Mouse (Mus musculus): ENCODE results near the gene Slx4ip. TPM values are rescaled to one million over a fixed set of nuclear protein-coding genes. Genes with fewer than 3 reads are reported as not detected.

Slx4ip gene
- polyA plus RNA-seq (2017; shearing (Covaris generic)) = 1 to 10 TPM; 4.8 to 6.7 (median 6.1) TPM

DNA sequence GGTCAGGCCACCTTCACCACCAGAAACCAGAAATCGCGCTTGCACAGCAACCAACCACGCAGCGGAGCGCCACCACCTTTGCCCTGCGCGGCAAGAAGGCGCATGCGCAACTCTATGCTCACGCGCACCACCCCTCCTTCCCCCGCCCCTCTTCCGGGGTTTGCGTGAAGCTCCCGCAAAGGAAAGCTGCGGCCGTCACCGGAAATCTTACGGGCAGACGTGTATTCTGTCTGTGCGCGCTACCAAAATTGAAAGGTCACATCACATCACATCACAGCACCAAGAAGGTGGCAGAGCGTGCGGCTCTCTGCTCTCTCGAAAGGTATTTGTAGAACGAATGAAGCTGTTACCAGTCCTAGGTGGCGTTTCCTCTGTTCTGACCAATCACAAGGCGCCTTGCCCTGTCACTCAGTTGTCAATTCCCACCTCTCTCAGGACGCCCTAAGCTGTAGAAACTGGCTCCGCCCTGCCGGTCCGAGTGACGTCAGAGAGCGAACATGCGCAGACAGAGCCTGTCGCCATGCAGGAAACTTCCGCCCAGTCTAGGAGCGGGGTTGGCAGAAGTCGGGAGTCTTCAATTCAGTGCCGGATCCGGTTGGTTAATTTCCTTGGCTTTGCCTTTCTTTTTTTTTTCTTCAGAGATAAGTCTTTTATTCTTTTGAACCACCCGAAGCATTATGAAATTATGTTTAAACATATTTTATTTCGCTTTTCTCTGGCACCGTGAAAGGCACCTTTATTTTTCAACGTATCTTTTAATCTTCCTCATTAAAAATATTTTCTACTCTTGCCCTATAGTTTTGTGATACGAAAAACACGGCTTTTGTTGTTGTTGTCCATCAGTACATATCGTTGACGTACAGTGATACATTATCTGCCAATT, at the start of gene Slx4ip, which contains the start of the genes AL731706.1 and Mkks:
Slx4ip (plus strand) TSS at position 151 of the 883 bp plus-strand sequence.
AL731706.1 (minus strand) TSS at position 322 of the 883 bp plus-strand sequence.
Mkks (minus strand) TSS at position 322 of the 883 bp plus-strand sequence.
- ATAC-seq = peak; percentile 84

- no peak for ATAC-seq
Measured at GRCm38 (mm10) chr2:136850366-136850765, 40.7 kb upstream of the Slx4ip start.

GRCm38 (mm10) chr2:136854543-136855388, 36.3 kb upstream of the Slx4ip start:
- no peak for ATAC-seq

GRCm38 (mm10) chr2:136885579-136885978, 5.4 kb upstream of the Slx4ip start, which contains the start of gene AL731706.2:
AL731706.2 (minus strand) TSS chr2:136885679.
- no peak for ATAC-seq

GRCm38 (mm10) chr2:136886846-136887245, 4.2 kb upstream of the Slx4ip start:
- ATAC-seq = no peak

GRCm38 (mm10) chr2:136890716-136891067, 326 bp upstream of the Slx4ip start:
- ATAC-seq = peak; percentile 55

GRCm38 (mm10) chr2:136891951-136892371, 943 bp downstream of the Slx4ip start:
- peak; percentile 74 for ATAC-seq

DNA sequence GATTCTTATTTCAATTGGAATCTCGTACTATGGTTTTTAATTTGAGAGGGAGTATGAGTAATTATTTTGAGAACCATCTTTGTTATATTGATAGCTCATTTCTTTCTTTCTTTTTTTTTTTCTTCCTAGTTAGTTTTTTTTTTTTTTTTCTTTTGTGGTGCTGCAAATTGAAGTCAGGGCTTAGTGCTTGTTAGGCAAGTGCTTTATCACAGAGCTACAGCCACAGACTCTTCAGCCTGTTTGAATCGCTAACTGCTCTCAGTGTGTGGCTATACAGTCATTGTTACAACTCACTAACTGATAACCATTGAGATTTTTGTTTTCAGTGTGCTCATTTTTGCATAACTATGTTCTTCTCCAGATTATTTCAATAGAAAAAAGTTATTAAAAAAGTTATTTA, 3.5 kb downstream of the Slx4ip start:
- ATAC-seq = no peak

DNA sequence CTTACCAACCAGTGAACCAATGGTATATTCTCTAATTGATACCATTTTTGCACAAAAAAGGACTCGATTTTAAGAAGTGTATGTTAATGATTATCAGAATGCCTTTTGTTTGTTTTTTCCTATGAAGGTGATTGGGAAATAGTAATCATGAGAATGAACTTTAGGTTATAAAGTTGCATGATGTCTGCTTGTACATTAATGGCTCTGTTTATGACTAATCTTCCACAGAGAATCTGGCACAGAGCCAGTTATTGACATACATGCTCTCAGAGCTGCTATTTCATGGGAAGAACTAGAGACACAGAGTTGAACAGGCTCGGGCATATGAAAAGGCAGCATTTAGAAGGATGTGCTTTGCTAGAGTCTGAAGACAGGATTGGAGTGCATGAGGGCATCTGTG, 5.1 kb downstream of the Slx4ip start:
- ATAC-seq = no peak

DNA sequence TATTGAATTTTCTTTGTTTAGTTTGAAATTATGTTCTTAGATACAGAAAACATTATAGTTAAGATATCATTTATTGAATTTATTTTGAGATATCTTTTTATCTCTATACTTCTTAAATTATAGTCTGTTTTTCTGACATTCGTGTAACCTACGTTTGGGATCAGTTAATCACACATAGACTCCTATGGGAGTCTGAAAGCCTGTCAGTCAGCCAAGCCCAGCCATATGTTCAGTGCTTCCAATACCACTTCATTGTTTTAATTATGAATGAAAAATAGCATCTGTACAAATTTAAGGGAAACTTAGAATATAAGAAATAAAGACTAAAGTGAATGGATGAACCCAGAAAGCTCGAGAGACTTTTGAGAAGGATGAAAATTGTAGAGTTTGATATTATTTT, 17.6 kb downstream of the Slx4ip start:
- no peak for ATAC-seq

GRCm38 (mm10) chr2:136909298-136909697, 18.3 kb downstream of the Slx4ip start:
- ATAC-seq = no peak

- ATAC-seq = no peak
Measured at GRCm38 (mm10) chr2:136911958-136912411, 21.0 kb downstream of the Slx4ip start.

- no peak for ATAC-seq
Measured at GRCm38 (mm10) chr2:136913021-136913420, 22.0 kb downstream of the Slx4ip start.

GRCm38 (mm10) chr2:136914334-136914902, 23.4 kb downstream of the Slx4ip start:
- no peak for ATAC-seq

DNA sequence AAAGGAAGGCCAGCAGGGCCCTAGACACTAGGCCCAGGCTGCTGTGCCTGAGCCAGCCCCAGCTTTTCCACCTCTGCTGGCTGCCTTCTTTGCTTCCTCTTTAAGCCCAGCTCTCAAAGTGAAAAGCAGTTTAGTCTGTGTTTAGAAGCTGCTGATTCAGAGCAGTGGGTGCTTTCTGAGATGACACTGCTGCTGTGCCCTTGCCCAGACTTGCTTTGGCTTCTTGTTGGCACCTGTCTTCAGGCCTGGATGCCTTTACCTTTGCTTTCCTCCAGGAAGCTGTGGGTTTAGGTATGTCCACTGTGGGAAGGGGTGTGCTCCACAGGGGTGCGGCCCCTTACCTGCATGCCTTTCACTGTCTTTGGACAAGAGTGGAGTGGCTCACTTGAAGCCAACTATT, 28.4 kb downstream of the Slx4ip start:
- ATAC-seq = no peak

- no peak for ATAC-seq
Measured at GRCm38 (mm10) chr2:136920257-136920993, 29.4 kb downstream of the Slx4ip start.

GRCm38 (mm10) chr2:136921003-136921408, 30.0 kb downstream of the Slx4ip start:
- no peak for ATAC-seq

DNA sequence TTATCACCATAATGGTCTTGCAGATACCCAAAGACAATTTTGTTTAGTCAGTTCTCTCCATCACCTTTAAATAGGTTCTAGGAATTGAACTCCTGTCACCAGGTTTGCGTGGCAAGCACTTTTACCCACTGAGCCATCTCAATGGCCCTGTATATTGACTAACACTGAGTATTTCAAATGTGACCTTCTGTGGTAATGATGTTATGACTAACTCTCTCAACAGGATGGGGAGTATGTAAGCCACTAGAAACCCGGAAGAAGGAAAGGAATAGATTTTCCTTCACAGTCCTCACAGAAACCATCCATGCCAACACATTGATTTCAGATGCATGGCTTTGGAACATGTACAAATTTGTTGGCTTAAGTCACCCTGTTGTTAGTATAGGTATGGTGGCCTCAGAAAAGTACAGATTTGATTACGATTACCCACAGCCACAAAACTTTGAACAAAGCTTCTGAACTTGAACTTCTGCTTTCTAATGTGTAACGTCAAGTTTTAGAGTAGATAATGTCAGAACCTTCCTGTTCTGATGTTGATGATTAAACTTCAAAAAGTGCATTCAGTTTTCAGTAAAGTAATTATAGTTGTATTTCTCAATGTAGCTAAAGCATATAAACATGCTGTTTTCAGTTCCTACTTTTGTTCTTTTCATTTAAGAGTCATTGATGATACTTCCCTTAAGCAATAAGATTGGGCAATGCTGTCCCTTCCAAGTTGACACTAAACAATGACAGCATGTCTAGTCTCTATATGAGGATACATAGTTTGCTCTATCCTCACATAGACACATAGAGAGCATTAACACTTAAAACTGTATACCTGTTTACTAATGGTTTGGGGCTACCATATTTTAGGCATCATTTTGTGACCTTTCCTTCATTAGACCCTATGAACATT, 45.6 kb downstream of the Slx4ip start:
- ATAC-seq = no peak

DNA sequence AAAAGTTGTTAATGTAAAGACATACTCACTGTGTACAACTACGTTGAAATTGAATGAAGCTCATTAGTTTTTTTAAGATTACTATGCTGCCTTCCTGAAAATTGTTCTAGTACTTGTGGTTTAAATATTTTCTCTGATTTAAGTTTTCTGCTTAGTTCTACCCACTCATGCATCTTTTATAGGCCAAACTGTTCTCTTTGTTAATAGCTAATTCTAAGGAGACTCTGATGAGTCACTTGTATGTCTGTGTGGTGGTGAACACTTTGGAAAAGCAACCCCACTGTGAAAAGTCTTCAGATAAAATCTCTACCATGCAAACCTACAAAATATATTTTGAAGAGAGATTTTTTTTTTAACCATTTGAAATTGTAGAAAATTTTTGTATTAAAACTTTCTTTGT, 47.2 kb downstream of the Slx4ip start:
- ATAC-seq = no peak

DNA sequence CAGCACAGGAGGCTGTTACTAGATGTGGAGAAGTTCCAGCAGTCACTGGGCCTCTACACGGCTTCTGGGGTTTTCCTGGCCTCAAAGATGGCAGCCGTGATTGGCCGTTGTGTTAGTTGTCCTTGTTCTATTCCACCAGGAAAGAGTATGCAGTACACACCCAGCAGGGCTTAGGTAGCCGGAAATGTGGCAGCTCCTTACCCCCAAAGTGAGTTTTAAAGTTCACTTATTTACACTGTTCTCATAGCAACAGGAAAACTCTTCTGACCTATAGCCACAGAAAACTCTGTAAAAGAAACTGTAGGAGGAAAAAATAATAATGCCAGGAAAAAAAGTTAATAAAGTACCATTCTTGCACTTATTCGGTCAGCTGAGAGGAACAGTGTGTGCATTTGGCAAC, 55.3 kb downstream of the Slx4ip start:
- ATAC-seq = no peak

- ATAC-seq = no peak
Measured at GRCm38 (mm10) chr2:136947500-136947899, 56.5 kb downstream of the Slx4ip start.
